Comparison of ENCODE assay signal across 23 mouse cellular contexts in the genomic region with DNA sequence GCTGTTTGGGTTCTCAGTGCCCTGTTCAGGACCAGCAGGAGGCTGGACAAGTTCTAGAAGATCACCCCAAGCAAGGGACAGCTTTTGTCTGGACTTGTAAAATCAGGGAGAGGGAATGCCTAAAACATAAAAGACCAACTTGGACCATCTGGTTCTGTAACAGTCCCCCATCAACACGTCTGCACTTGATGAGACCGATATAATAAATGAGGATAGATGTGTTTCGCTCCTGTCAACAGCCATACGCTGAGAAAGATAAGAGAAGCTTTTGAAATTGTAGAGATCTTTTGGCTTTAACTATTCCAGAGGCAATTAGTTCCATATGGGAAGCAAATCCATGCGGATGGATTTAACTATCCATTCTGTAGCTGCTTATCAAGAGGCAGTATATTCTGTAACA.
A peak's percentile ranks its signal among the peaks of the same experiment; 100 is the strongest.
DNase-seq lines count a peak whose midpoint lies in the region; ATAC-seq and TF ChIP-seq lines count a peak whose summit lies in the region.
"Had no signal": no experiment of that assay in that cellular context is flagged by ENCODE, and none has a peak within 500 bp of the region (broad histone marks: within the 10 kb centered on the region; RNA-seq: fewer than 3 reads in every experiment).

No protein-coding gene starts in this region.

- H3K27me3 ChIP-seq in embryonic facial prominence, embryonic 11.5 days (ENCODE audit: control insufficient read depth, insufficient read depth, low read length): no peaks in the 10 kb centered on the region
- H3K27me3 ChIP-seq in embryonic facial prominence, embryonic 10.5 days (replicated peaks; ENCODE audit: low read depth, poor library complexity, severe bottlenecking): 0 out of 2 replicates have a peak, but pooled peaks cover 3% of the 10 kb centered on the region
- H3K27me3 ChIP-seq in forebrain, embryonic 16.5 days (replicated peaks; ENCODE audit: control insufficient read depth, insufficient read depth, low read length): no peaks in the 10 kb centered on the region
- H3K27me3 ChIP-seq in forebrain, postnatal 0 days (ENCODE audit: insufficient read depth, low read length): no peaks in the 10 kb centered on the region
- no peaks in the 10 kb centered on the region for H3K27me3 ChIP-seq in limb, embryonic 14.5 days (ENCODE audit: control insufficient read depth, insufficient read depth, low read length)
- H3K27me3 ChIP-seq: embryonic facial prominence, embryonic 15.5 days; intestine, embryonic 15.5 days; kidney, embryonic 15.5 days had no signal

- 43% methylated on average over 5 of the region's 5 CpGs for WGBS in embryonic facial prominence, embryonic 11.5 days
- 63% methylated on average over 5 of the region's 5 CpGs for WGBS in embryonic facial prominence, embryonic 10.5 days
- 67% methylated on average over 5 of the region's 5 CpGs for WGBS in forebrain, embryonic 16.5 days
- WGBS in forebrain, postnatal 0 days: 59% methylated on average over 5 of the region's 5 CpGs
- WGBS in limb, embryonic 14.5 days: 23% methylated on average over 5 of the region's 5 CpGs

- no peaks in the 10 kb centered on the region for H3K9me3 ChIP-seq in embryonic facial prominence, embryonic 11.5 days (replicated peaks; ENCODE audit: control insufficient read depth, low read length)
- H3K9me3 ChIP-seq in embryonic facial prominence, embryonic 10.5 days: no peaks in the 10 kb centered on the region
- H3K9me3 ChIP-seq in forebrain, embryonic 16.5 days (ENCODE audit: control insufficient read depth, low read length): no peaks in the 10 kb centered on the region
- H3K9me3 ChIP-seq in forebrain, postnatal 0 days (ENCODE audit: low read length): no peaks in the 10 kb centered on the region
- H3K9me3 ChIP-seq in limb, embryonic 14.5 days (ENCODE audit: control insufficient read depth, low read length): no peaks in the 10 kb centered on the region
- H3K9me3 ChIP-seq: embryonic facial prominence, embryonic 15.5 days; heart, embryonic 10.5 days; intestine, embryonic 15.5 days; kidney, embryonic 15.5 days had no signal

- H3K9ac ChIP-seq in embryonic facial prominence, embryonic 11.5 days (replicated peaks; ENCODE audit: low read length): no peak overlapping the region
- no peak overlapping the region for H3K9ac ChIP-seq in forebrain, embryonic 16.5 days (replicated peaks; ENCODE audit: low read depth, low read length)
- no peak overlapping the region for H3K9ac ChIP-seq in forebrain, postnatal 0 days
- no peak overlapping the region for H3K9ac ChIP-seq in limb, embryonic 14.5 days (ENCODE audit: low read depth, low read length, severe bottlenecking)
- H3K9ac ChIP-seq: embryonic facial prominence, embryonic 15.5 days; hindbrain, embryonic 14.5 days; intestine, embryonic 15.5 days; kidney, embryonic 15.5 days had no signal

- no peak for ATAC-seq in embryonic facial prominence, embryonic 11.5 days (replicated peaks; ENCODE audit: insufficient number of reproducible peaks, low FRiP score, low TSS enrichment, low read depth)
- ATAC-seq in forebrain, embryonic 16.5 days: peak; percentile 64
- ATAC-seq in forebrain, postnatal 0 days: no peak
- no peak for ATAC-seq in limb, embryonic 14.5 days (ENCODE audit: low FRiP score, low read depth)
- ATAC-seq: activated CD4-positive, CD25-positive, alpha-beta regulatory T cell, adult 4 months; intestine, embryonic 15.5 days; Patski had no signal

- H3K4me3 ChIP-seq in embryonic facial prominence, embryonic 11.5 days (ENCODE audit: low read depth, low read length): no peak overlapping the region
- no peak overlapping the region for H3K4me3 ChIP-seq in embryonic facial prominence, embryonic 10.5 days
- no peak overlapping the region for H3K4me3 ChIP-seq in forebrain, embryonic 16.5 days (replicated peaks; ENCODE audit: low read length)
- no peak overlapping the region for H3K4me3 ChIP-seq in forebrain, postnatal 0 days (ENCODE audit: low read depth, low read length)
- no peak overlapping the region for H3K4me3 ChIP-seq in limb, embryonic 14.5 days (replicated peaks; ENCODE audit: low read length)
- H3K4me3 ChIP-seq: embryonic facial prominence, embryonic 15.5 days; erythroblast, embryonic 14.5 days; heart, embryonic 10.5 days; intestine, embryonic 15.5 days; kidney, embryonic 15.5 days had no signal

- no peaks in the 10 kb centered on the region for H3K4me1 ChIP-seq in embryonic facial prominence, embryonic 11.5 days (ENCODE audit: control insufficient read depth, insufficient read depth, low read length)
- peaks cover 7% of the 10 kb centered on the region; the same call in 1 of the 2 replicates for H3K4me1 ChIP-seq in embryonic facial prominence, embryonic 10.5 days
- no peaks in the 10 kb centered on the region for H3K4me1 ChIP-seq in forebrain, embryonic 16.5 days (replicated peaks; ENCODE audit: control insufficient read depth, insufficient read depth, low read length)
- no peaks in the 10 kb centered on the region for H3K4me1 ChIP-seq in forebrain, postnatal 0 days (ENCODE audit: insufficient read depth)
- H3K4me1 ChIP-seq in limb, embryonic 14.5 days (ENCODE audit: control insufficient read depth, insufficient read depth, low read length): peaks cover 8% of the 10 kb centered on the region; the same call in 1 of the 2 replicates
- H3K4me1 ChIP-seq: heart, embryonic 10.5 days; intestine, embryonic 15.5 days; kidney, embryonic 15.5 days had no signal

- H3K27ac ChIP-seq in embryonic facial prominence, embryonic 11.5 days (replicated peaks; ENCODE audit: low read depth, low read length): no peak overlapping the region
- no peak overlapping the region for H3K27ac ChIP-seq in embryonic facial prominence, embryonic 10.5 days (replicated peaks)
- H3K27ac ChIP-seq in forebrain, embryonic 16.5 days (ENCODE audit: low read length): no peak overlapping the region
- no peak overlapping the region for H3K27ac ChIP-seq in forebrain, postnatal 0 days (ENCODE audit: low read depth, low read length)
- no peak overlapping the region for H3K27ac ChIP-seq in limb, embryonic 14.5 days (replicated peaks; ENCODE audit: low read depth, low read length)
- H3K27ac ChIP-seq: embryonic facial prominence, embryonic 15.5 days; heart, embryonic 10.5 days; hindbrain, embryonic 14.5 days; intestine, embryonic 15.5 days; kidney, embryonic 15.5 days had no signal

- peak; percentile 38 for DNase-seq in embryonic facial prominence, embryonic 11.5 days (ENCODE audit: low spot score)
- DNase-seq in embryonic facial prominence, embryonic 10.5 days (ENCODE audit: low spot score): no peak
- DNase-seq in forebrain, postnatal 0 days: no peak
- DNase-seq in embryo, embryonic 9.5 days (ENCODE audit: extremely low spot score): peak; percentile 4
- DNase-seq in limb, embryonic 14.5 days (ENCODE audit: low spot score): peak; percentile 45
- DNase-seq in frontal cortex, adult 2 months (ENCODE audit: extremely low spot score in 1 of 2, low spot score in 1 of 2): no peak
- no peak for DNase-seq in adrenal gland, adult 2 months
- DNase-seq: cerebellum, adult 11-12 months; cerebellum, adult 9-10 months; cerebellum, postnatal 25 days; gastrocnemius, postnatal 10 days; heart, adult 18-20 months; heart, postnatal 10 days; kidney, adult 18-20 months had no signal

- no peaks in the 10 kb centered on the region for H3K36me3 ChIP-seq in embryonic facial prominence, embryonic 11.5 days (replicated peaks; ENCODE audit: control insufficient read depth, insufficient read depth, low read depth, low read length)
- H3K36me3 ChIP-seq in embryonic facial prominence, embryonic 10.5 days (replicated peaks): no peaks in the 10 kb centered on the region
- H3K36me3 ChIP-seq in forebrain, embryonic 16.5 days (ENCODE audit: control insufficient read depth, insufficient read depth): no peaks in the 10 kb centered on the region
- H3K36me3 ChIP-seq in forebrain, postnatal 0 days (ENCODE audit: insufficient read depth): no peaks in the 10 kb centered on the region
- no peaks in the 10 kb centered on the region for H3K36me3 ChIP-seq in limb, embryonic 14.5 days (ENCODE audit: control insufficient read depth, insufficient read depth, low read length)
- H3K36me3 ChIP-seq: embryonic facial prominence, embryonic 15.5 days; heart, embryonic 10.5 days; intestine, embryonic 15.5 days; kidney, embryonic 15.5 days had no signal

- no peak for TF ChIP-seq CTCF in forebrain, postnatal 0 days (IDR thresholded peaks at IDR 0.05; ENCODE audit: low read depth)

- H3K4me2 ChIP-seq in embryonic facial prominence, embryonic 11.5 days (ENCODE audit: low read depth, low read length): no peak overlapping the region
- no peak overlapping the region for H3K4me2 ChIP-seq in forebrain, embryonic 16.5 days (ENCODE audit: low read length)
- no peak overlapping the region for H3K4me2 ChIP-seq in forebrain, postnatal 0 days (ENCODE audit: low read depth)
- H3K4me2 ChIP-seq in limb, embryonic 14.5 days (replicated peaks; ENCODE audit: low read depth, low read length, severe bottlenecking): no peak overlapping the region
- H3K4me2 ChIP-seq: embryonic facial prominence, embryonic 15.5 days; hindbrain, embryonic 14.5 days; intestine, embryonic 15.5 days; kidney, embryonic 15.5 days had no signal

- no peak for TF ChIP-seq POLR2A in limb, embryonic 14.5 days (IDR thresholded peaks at IDR 0.05; ENCODE audit: borderline replicate concordance, extremely low read depth, insufficient read depth, insufficient read length)

Comparison
In these comparisons a context has a peak if more than half of its experiments do, and no peak if none do; other contexts are left out.
1. DNase-seq: peak in embryonic facial prominence, embryonic 11.5 days (single experiment), embryo, embryonic 9.5 days (single experiment) and limb, embryonic 14.5 days (single experiment); none in embryonic facial prominence, embryonic 10.5 days (single experiment), forebrain, postnatal 0 days (single experiment), frontal cortex, adult 2 months (0 of 2) and adrenal gland, adult 2 months (single experiment).